In genomic region chr6:142773566-142773965, GRCm38 (mm10) we compare ENCODE assay signal across 22 mouse cellular contexts. TPM values are rescaled to one million over a fixed set of nuclear protein-coding genes. Genes with fewer than 3 reads are reported as not detected.
DNase-seq lines count a peak whose midpoint lies in the region; ATAC-seq and TF ChIP-seq lines count a peak whose summit lies in the region.
"Had no signal": no experiment of that assay in that cellular context is flagged by ENCODE, and none has a peak within 500 bp of the region (broad histone marks: within the 10 kb centered on the region; RNA-seq: fewer than 3 reads in every experiment).

No protein-coding gene starts in this region.

- peak; percentile 31 for TF ChIP-seq CTCF in heart, adult 2 months (IDR thresholded peaks at IDR 0.05)
- TF ChIP-seq CTCF in liver, embryonic 14.5 days (IDR thresholded peaks at IDR 0.05; ENCODE audit: low read depth), result peak; percentile 65
- peak; percentile 83 for TF ChIP-seq CTCF in E14TG2a.4 (conservative IDR thresholded peaks at IDR 0.05; ENCODE audit: low read length)

- DNase-seq in heart, adult 2 months, result no peak
- DNase-seq in liver, embryonic 14.5 days (ENCODE audit: low read depth in 3 of 3, low spot score in 3 of 3), result no peak
- peak; percentile 61 for DNase-seq in ZHBTc4 (ENCODE audit: low read depth, low spot score)
- no peak for DNase-seq in adrenal gland, adult 18-20 months (ENCODE audit: low spot score in 2 of 2)
- no peak for DNase-seq in natural killer cell, adult 2 months (ENCODE audit: low spot score in 2 of 2)
- DNase-seq: adrenal gland, adult 8-10 months; cerebellum, adult 8-10 months; heart, postnatal 36 days; spleen, adult 18-20 months; thymus, postnatal 14 days had no signal

- no peak for TF ChIP-seq EP300 in heart, adult 2 months (IDR thresholded peaks at IDR 0.05; ENCODE audit: insufficient read depth, low read depth, low read length)
- TF ChIP-seq EP300 in liver, embryonic 14.5 days (IDR thresholded peaks at IDR 0.05; ENCODE audit: low read depth), result no peak

- no peak overlapping the region for H3K4me2 ChIP-seq in heart, embryonic 12.5 days
- no peak overlapping the region for H3K4me2 ChIP-seq in liver, embryonic 14.5 days (ENCODE audit: low read depth)
- no peak overlapping the region for H3K4me2 ChIP-seq in liver, embryonic 12.5 days
- H3K4me2 ChIP-seq: heart, embryonic 11.5 days; kidney, embryonic 15.5 days; limb, embryonic 12.5 days; lung, embryonic 15.5 days; neural tube, embryonic 12.5 days; stomach, embryonic 15.5 days had no signal

- H3K9me3 ChIP-seq in heart, embryonic 12.5 days (replicated peaks), result no peaks in the 10 kb centered on the region
- no peaks in the 10 kb centered on the region for H3K9me3 ChIP-seq in liver, embryonic 14.5 days (ENCODE audit: control insufficient read depth, low read length)
- no peaks in the 10 kb centered on the region for H3K9me3 ChIP-seq in liver, embryonic 12.5 days (replicated peaks)
- no peaks in the 10 kb centered on the region for H3K9me3 ChIP-seq in E14TG2a.4 (ENCODE audit: low read length)
- H3K9me3 ChIP-seq: kidney, embryonic 15.5 days; limb, embryonic 12.5 days; lung, embryonic 15.5 days; neural tube, embryonic 12.5 days; stomach, embryonic 15.5 days had no signal

- no peak overlapping the region for H3K27ac ChIP-seq in heart, adult 2 months
- no peak overlapping the region for H3K27ac ChIP-seq in heart, embryonic 12.5 days (ENCODE audit: poor library complexity, severe bottlenecking)
- H3K27ac ChIP-seq in liver, embryonic 14.5 days, result no peak overlapping the region
- H3K27ac ChIP-seq in liver, embryonic 12.5 days, result no peak overlapping the region
- H3K27ac ChIP-seq: kidney, embryonic 15.5 days; limb, embryonic 12.5 days; lung, embryonic 15.5 days; neural tube, embryonic 12.5 days; stomach, embryonic 15.5 days had no signal

- H3K9ac ChIP-seq in heart, adult 2 months (ENCODE audit: low read depth, low read length), result no peak overlapping the region
- no peak overlapping the region for H3K9ac ChIP-seq in heart, embryonic 12.5 days
- H3K9ac ChIP-seq in liver, embryonic 14.5 days (replicated peaks), result no peak overlapping the region
- H3K9ac ChIP-seq in liver, embryonic 12.5 days, result no peak overlapping the region
- H3K9ac ChIP-seq: kidney, embryonic 15.5 days; limb, embryonic 12.5 days; lung, embryonic 15.5 days; neural tube, embryonic 12.5 days; stomach, embryonic 15.5 days had no signal

- no peaks in the 10 kb centered on the region for H3K4me1 ChIP-seq in heart, adult 2 months (ENCODE audit: control insufficient read depth, insufficient read depth, low read length)
- H3K4me1 ChIP-seq in heart, embryonic 12.5 days (replicated peaks), result peaks cover 26% of the 10 kb centered on the region
- peaks cover 0 to 12% of the 10 kb centered on the region in 2 experiments; a peak in 2 of 4 replicates for H3K4me1 ChIP-seq in liver, embryonic 14.5 days (replicated peaks; ENCODE audit: control insufficient read depth in 2 of 2, insufficient read depth in 2 of 2, low read length in 1 of 2)
- peaks cover 30% of the 10 kb centered on the region for H3K4me1 ChIP-seq in liver, embryonic 12.5 days
- peaks cover 35% of the 10 kb centered on the region for H3K4me1 ChIP-seq in E14TG2a.4 (replicated peaks; ENCODE audit: low read depth, low read length)
- H3K4me1 ChIP-seq: kidney, embryonic 15.5 days; limb, embryonic 12.5 days; lung, embryonic 15.5 days; neural tube, embryonic 12.5 days; stomach, embryonic 15.5 days had no signal

- WGBS in heart, adult 2 months, result 90% methylated on average over 5 of the region's 5 CpGs
- 86% methylated on average over 5 of the region's 5 CpGs for WGBS in heart, embryonic 12.5 days
- 84% methylated on average over 5 of the region's 5 CpGs for whole genome bisulfite sequencing in liver, embryonic 14.5 days (ENCODE audit: insufficient replicate concordance)
- WGBS in liver, embryonic 12.5 days (ENCODE audit: insufficient replicate concordance), result 88% methylated on average over 5 of the region's 5 CpGs

- no peak overlapping the region for H3K4me3 ChIP-seq in heart, adult 2 months
- H3K4me3 ChIP-seq in heart, embryonic 12.5 days, result no peak overlapping the region
- no peak overlapping the region for H3K4me3 ChIP-seq in liver, embryonic 14.5 days (ENCODE audit: insufficient read depth in 1 of 2, low read depth in 2 of 2, low read length in 2 of 2)
- H3K4me3 ChIP-seq in liver, embryonic 12.5 days, result no peak overlapping the region
- no peak overlapping the region for H3K4me3 ChIP-seq in E14TG2a.4 (replicated peaks; ENCODE audit: low read length)
- H3K4me3 ChIP-seq: kidney, embryonic 15.5 days; limb, embryonic 12.5 days; lung, embryonic 15.5 days; neural tube, embryonic 12.5 days; stomach, embryonic 15.5 days had no signal

- H3K36me3 ChIP-seq in heart, adult 2 months (ENCODE audit: control insufficient read depth, insufficient read depth, low read length), result no peaks in the 10 kb centered on the region
- peaks cover 69% of the 10 kb centered on the region for H3K36me3 ChIP-seq in heart, embryonic 12.5 days
- peaks cover 76% of the 10 kb centered on the region for H3K36me3 ChIP-seq in liver, embryonic 14.5 days (replicated peaks; ENCODE audit: control insufficient read depth, insufficient read depth, low read depth)
- H3K36me3 ChIP-seq in liver, embryonic 12.5 days, result peaks cover 87% of the 10 kb centered on the region
- H3K36me3 ChIP-seq in E14TG2a.4 (ENCODE audit: insufficient read depth, low read length), result peaks cover 82% of the 10 kb centered on the region

- no peaks in the 10 kb centered on the region for H3K79me2 ChIP-seq in heart, adult 2 months (replicated peaks; ENCODE audit: control insufficient read depth, insufficient read depth, low read length)

- no peak for ATAC-seq in heart, embryonic 12.5 days (ENCODE audit: insufficient number of reproducible peaks, low FRiP score)
- no peak for ATAC-seq in liver, embryonic 14.5 days (ENCODE audit: insufficient read depth)
- ATAC-seq in liver, embryonic 12.5 days, result no peak

- intact Hi-C loops in heart, adult 2 months (cut with DNase I), result loop anchor here (10.0 kb wide), 1 partner anchor 401 kb away; no protein-coding TSS in a partner anchor

- H3K27me3 ChIP-seq in heart, adult 2 months (ENCODE audit: control insufficient read depth, insufficient read depth, low read length), result no peaks in the 10 kb centered on the region
- H3K27me3 ChIP-seq in heart, embryonic 12.5 days (replicated peaks), result no peaks in the 10 kb centered on the region
- H3K27me3 ChIP-seq in liver, embryonic 14.5 days (ENCODE audit: control insufficient read depth, insufficient read depth, low read length), result no peaks in the 10 kb centered on the region
- H3K27me3 ChIP-seq in liver, embryonic 12.5 days (replicated peaks), result no peaks in the 10 kb centered on the region
- no peaks in the 10 kb centered on the region for H3K27me3 ChIP-seq in E14TG2a.4 (ENCODE audit: insufficient read depth, low read length)
- H3K27me3 ChIP-seq: kidney, embryonic 15.5 days; limb, embryonic 12.5 days; lung, embryonic 15.5 days; neural tube, embryonic 12.5 days; stomach, embryonic 15.5 days had no signal

- no peak for TF ChIP-seq POLR2A in heart, adult 2 months (IDR thresholded peaks at IDR 0.05; ENCODE audit: insufficient read depth, low read depth, low read length)

RNA-seq across cellular contexts. Expression of gene Cmas, which starts 17.1 kb away (rescaled TPM):
- 10 to 100 TPM; 35.0 to 35.9 TPM for total RNA-seq in heart, adult 2 months (2021)
- polyA plus RNA-seq in heart, adult 2 months (2012; rRNA removed), result 11.7 and 18.5 TPM in 2 replicates
- 126 and 127 TPM in 2 replicates for polyA plus RNA-seq in heart, embryonic 12.5 days (2016; fragmentation: Nextera tagmentation; extraction: Ambion mirVana)
- 43.3 and 80.7 TPM in 2 replicates for polyA plus RNA-seq in liver, embryonic 14.5 days (2012; rRNA removed)
- polyA plus RNA-seq in liver, embryonic 14.5 days (2014; fragmentation: Nextera tagmentation; extraction: Ambion mirVana), result 176 and 181 TPM in 2 replicates
- polyA plus RNA-seq in liver, embryonic 12.5 days (2016; fragmentation: Nextera tagmentation; extraction: Ambion mirVana), result 157 and 159 TPM in 2 replicates
- total RNA-seq in adrenal gland, adult 18-20 months (2021), result 10 to 100 TPM; 27.1 to 29.9 TPM

RNA-seq across cellular contexts. Expression of gene Sult6b2, which starts 30.7 kb away (rescaled TPM):
- not detected for total RNA-seq in heart, adult 2 months (2021)
- polyA plus RNA-seq in heart, adult 2 months (2012; rRNA removed), result 0.12 TPM in 2 replicates
- polyA plus RNA-seq in heart, embryonic 12.5 days (2016; fragmentation: Nextera tagmentation; extraction: Ambion mirVana), result 0.08 and 0.21 TPM in 2 replicates
- not detected in 2 replicates for polyA plus RNA-seq in liver, embryonic 14.5 days (2012; rRNA removed)
- not detected in 2 replicates for polyA plus RNA-seq in liver, embryonic 14.5 days (2014; fragmentation: Nextera tagmentation; extraction: Ambion mirVana)
- 0.06 TPM in 1 of 2 replicates, not detected in the other for polyA plus RNA-seq in liver, embryonic 12.5 days (2016; fragmentation: Nextera tagmentation; extraction: Ambion mirVana)
- not detected for total RNA-seq in adrenal gland, adult 18-20 months (2021)
- total RNA-seq: adrenal gland, adult 8-10 months; gastrocnemius, postnatal 4 days; megakaryocyte-erythroid progenitor cell, adult 5-6 weeks had no signal
- polyA plus RNA-seq: embryonic facial prominence, embryonic 14.5 days; kidney, embryonic 15.5 days; limb, embryonic 12.5 days; lung, embryonic 15.5 days had no signal

Comparison
In these comparisons a context has a peak if more than half of its experiments do, and no peak if none do; other contexts are left out.
1. CTCF ChIP-seq: peak in every context shown above with its lines; median percentile 83 in E14TG2a.4; 65 in liver, embryonic 14.5 days; 31 in heart, adult 2 months.